Mouse (Mus musculus) olfactory bulb, adult 2 months (tissue): ENCODE measurements around the gene Gm6169.

Experiments
- CTCF ChIP-seq: fragments of 200-500 bp; IDR thresholded peaks from 2 replicates; pipeline ENCODE4 v1.5.1; 2012; ENCODE audit warnings: low read depth, mild to moderate bottlenecking, low read length, moderate library complexity; ENCODE audit not compliant: insufficient read depth
- POLR2A ChIP-seq: fragments of 200-500 bp; IDR thresholded peaks from 2 replicates; pipeline ENCODE4 v1.6.1; 2012; ENCODE audit warnings: mild to moderate bottlenecking, low read depth, low read length, moderate library complexity; ENCODE audit not compliant: insufficient read depth

GRCm38 (mm10) chr13:97145834-97146233, 46.8 kb upstream of the Gm6169 start:
- TF ChIP-seq POLR2A (no peak), CTCF (no peak)
